Mouse (Mus musculus): ENCODE results near the gene Ston1.

The Ston1 gene

GRCm38 (mm10) chr17:88675310-88676309 is 78.1 kb downstream of the Ston1 start:
- DNase-seq (ENCODE audit: low spot score), result no peak

- DNase-seq (ENCODE audit: low spot score), result no peak
These were observed 90.7 kb downstream of the Ston1 start for GRCm38 (mm10) chr17:88688226-88688625.

- no peak for DNase-seq (ENCODE audit: low spot score)
These were observed 99.3 kb downstream of the Ston1 start for GRCm38 (mm10) chr17:88696656-88697333.

GRCm38 (mm10) chr17:88700901-88701300 is 103.4 kb downstream of the Ston1 start:
- DNase-seq (ENCODE audit: low spot score), result no peak

GRCm38 (mm10) chr17:88702345-88702744 is 104.9 kb downstream of the Ston1 start:
- no peak for DNase-seq (ENCODE audit: low spot score)

- no peak for DNase-seq (ENCODE audit: low spot score)
These were observed 105.6 kb downstream of the Ston1 start for GRCm38 (mm10) chr17:88703112-88703511.

- no peak for DNase-seq (ENCODE audit: low spot score)
These were observed 108.8 kb downstream of the Ston1 start for GRCm38 (mm10) chr17:88706231-88706649.

Measured in T-cell, adult 2 months (primary cell).